Mouse (Mus musculus): ENCODE results near the gene Evi2.

DNA sequence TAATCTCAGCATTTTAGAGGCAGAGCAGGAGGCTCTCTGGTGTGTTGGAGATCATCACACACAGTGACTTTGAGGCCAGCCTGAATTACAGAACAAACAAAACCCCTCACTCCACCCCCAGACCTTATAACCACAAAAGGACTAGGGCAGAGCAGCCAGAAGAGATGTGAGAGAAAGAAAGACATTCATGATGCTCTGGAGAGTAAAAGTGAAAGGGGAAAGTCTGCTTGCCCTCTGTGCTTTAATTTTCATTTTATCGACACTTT is 6.1 kb downstream of the Evi2 start:
- TF ChIP-seq CTCF (IDR thresholded peaks at IDR 0.05; ENCODE audit: insufficient read depth, low read length) (no peak), POLR2A (IDR thresholded peaks at IDR 0.05; ENCODE audit: borderline replicate concordance, extremely low read depth, low read depth, low read length) (no peak)

All from lung, adult 2 months (tissue).